Mouse (Mus musculus) cerebellum, postnatal 14 days (tissue): ENCODE results near the gene Sult2b1.

Experiments
- DNase-seq, 2 experiments: peaks; one replicate each; pipeline ENCODE4 v3.0.0; 2021; ENCODE audit warnings: mixed read lengths in 2 of 2

Sult2b1 gene

DNA sequence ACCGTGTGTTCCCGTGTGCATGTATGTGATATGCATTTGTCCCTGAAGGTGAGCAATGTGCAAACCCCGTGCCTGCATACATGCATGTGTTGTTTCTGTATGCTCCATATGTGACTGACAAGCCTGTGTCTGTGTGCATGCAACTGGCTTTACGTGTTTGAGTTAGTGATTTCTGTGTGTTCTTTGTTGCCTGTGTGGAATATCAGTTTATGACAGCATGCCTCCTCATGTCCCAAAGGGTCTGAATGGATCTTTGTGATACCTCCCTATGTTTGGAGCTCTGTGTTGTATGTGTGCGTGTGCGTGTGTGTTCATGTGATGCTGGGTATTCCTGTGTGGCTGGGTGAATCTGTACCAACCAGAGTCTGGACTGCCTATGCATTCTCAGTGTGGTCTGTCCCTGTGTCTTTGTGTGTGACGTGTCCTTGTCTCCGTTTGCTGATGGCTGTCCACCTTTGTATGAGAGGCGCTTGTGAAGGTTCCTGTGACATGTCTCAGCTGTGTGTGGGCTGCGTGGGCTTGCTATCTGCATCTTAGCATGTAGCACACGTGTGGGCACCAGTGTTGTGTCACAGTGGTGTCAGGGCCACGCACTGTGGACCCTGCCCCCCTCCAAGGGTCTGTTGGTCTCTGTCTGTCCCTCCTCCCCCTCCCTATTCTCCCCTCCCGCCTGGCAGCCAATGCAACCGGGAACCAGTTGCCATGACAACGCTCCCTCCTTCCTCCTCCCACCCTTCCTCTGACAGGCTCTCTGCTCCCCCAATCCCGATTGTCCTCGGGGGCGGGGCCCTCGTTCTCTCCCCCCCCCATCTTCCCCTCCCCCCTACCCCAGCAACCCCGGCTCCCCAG is at the start of gene Sult2b1:
Gene Sult2b1, minus strand, starts transcription at position 146 of the 849 bp plus-strand sequence.
- DNase-seq: peak; percentile 96 to 98

DNA sequence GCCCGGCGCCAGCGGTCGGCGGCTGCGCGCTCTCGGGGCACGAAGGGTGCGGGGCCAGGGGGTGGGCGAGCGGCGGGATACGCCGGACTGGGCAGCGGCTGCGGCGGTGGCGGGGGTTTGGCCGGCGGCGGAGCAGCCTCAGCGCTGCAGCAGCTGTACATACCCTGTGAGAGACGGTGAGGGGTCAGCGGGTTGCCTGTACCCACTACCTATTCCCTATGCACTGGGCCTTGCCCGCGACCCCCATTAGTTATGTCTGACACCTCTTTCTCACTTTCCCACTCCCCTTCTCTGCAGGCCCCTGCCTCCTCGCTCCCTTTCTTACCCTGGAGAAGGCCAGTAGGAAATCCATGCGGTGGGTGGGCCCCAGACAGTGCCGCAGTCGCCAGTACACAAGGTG is 49.5 kb upstream of the Sult2b1 start:
- DNase-seq: no peak

DNA sequence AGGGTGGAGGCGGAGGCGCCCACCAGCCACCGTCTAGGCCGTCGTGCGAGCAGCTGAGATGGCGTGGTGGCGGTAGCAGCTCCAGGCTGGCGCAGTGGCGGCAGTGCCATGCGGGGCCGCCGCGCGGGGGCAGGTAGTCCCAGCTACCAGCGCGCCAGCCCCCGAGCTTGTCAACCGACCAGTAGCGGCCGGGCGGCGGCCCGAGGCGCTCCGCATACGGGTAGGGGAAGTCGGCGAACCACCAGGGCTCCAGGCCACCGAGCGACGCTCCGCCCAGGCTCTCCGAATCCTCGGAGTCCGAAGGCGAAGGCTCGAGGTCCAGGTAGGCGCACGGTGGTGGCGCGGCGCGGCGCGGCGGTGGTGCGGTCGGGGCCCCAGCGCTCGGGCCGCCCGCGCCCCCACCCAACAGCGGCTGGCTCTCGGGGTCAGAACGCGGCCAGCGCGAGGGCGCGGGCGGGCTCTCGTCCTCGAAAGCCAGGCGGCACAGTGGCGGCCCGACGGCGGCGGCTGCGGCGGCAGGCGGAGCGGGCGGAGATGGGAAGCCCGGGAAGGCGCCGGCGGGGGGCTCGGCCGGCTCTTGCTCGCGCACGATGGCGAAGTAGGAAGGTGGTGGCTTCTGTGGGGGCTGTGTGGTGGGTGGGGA is 48.8 kb upstream of the Sult2b1 start:
- DNase-seq: no peak

DNA sequence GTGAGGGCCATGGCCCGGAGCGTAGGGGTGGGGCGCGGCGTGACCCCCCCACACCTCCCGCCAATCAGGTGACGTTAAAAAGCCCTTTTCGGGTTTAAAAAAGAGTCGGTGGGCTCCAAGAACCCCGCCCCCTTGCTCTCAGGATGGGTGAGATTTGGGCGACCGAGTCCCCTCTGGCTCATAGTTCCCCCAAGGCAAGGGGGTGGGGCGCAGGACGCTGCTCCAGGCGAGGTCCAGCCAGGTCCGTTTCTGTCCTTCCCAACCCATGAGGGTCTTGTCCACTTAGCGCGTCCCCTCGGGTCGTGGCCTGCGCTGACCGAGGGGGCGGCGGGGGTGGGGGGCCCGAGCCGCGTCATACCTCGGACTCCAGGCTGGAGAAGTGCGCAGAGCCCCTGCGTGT is 48.0 kb upstream of the Sult2b1 start:
- no peak for DNase-seq

DNA sequence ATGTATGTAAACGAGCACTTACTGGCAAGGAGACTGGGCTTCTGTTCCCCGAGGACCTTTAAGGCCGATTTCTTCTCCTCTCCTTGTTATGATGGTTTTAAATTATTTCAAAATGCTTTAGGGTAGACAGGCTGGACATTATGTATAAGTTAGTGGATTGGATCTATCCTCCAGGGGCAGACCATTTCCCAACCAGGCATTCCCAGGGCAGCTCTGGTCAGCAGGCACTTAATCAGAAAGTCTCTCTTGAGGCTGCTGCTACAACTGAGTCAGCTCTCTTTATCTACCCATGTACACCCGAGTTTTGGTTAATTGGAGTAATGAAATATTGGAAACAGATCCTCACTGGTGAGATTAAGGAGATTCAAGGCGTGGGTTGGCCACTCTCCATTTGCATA is 46.7 kb upstream of the Sult2b1 start:
- no peak for DNase-seq

DNA sequence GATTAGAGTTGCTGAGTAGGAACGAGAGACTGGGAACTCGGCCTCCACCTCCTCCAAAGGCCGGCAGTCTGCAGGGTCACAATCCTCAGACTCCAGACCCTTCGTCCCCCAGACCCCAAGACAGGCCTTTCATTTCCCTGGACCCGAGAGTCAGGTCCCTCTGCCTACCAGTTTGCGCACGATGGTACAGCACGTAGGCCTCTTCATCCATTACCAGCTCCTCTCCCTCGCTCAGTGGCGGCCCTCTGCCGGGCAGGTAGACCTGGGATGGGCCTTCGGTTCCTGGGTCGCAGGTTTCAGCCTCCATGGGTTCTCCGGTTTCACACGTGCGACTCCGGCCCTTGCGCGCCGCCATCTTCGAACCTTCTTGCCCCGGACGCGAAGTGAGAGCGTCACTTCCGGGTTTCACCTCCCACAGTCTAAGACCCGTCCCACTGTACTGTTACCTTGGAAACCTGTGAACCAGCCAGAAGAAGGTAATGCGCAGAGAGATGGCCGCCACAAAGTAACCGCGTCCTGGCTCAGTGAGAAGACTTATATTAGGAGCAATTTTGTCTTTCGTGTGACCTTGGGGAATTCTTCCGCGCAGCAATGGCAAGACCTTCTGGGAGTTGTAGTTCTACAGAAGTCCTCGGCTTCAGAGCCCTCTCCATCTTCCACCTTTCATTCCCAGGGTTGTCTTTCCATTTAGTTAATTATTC is 46.1 kb upstream of the Sult2b1 start, which contains the start of gene Grwd1:
Gene Grwd1, minus strand, starts transcription at position 518 of the 701 bp plus-strand sequence.
- DNase-seq: peak; percentile 86 to 89

DNA sequence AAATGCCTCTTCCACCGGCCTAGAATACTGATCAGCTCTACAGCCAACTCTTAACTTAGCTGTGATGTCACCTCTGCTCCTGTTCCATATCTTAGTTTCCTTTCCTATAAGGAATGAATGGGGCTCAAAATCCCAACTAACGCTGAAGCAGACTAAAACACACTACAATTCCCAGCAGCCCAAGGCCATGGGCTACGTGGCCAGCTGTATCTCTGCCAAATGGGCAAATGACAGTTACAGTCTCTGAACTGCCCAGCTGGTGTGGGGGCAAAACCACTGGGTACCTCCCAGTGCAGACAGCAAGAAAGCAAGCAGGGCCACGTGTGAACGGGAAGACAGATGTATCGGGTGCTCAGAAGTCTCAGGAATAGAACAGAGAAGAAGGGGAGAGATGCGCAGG is 42.2 kb upstream of the Sult2b1 start:
- peak; percentile 9 to 35 for DNase-seq

DNA sequence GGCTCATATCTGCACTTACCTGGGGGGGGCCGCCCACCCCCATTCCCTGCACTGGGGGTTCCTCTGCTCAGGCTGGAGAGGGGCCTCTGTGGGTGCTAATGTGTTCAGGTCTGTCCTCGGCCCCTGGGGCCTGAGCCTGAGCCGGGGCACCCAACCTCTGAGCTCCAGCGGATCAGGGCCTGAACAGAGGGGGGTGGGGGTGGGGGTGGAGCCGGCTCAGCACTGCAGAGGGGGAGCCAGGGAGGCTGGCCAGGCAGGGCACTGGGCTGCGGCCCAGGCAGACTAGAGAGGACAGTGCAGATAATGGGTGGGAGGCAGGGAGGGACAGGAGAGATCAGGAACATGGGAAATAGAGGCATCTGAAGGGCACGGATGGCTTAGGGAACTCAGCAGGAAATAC is 40.1 kb upstream of the Sult2b1 start, which contains the start of gene Kcnj14:
Gene Kcnj14, minus strand, starts transcription at position 185 of the 400 bp plus-strand sequence.
- DNase-seq: no peak

DNA sequence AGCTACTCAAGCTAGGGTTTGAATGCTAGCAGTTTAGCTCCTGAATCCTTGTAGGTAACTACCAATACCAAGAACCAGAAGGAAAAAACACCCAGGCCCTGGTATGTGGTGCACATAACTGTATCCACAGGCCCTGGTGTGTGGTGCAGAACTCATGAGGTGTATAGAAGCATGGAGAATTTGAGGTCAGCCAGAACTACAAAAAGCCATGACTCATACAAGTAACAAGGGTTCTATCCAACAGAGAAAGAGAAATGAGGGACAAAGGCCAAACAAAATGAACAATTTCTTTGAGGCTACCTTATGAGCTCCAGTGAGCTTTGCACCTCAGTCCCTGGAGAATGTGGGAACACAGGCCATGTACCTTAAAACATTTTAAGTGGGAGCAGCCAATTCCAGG is 36.4 kb upstream of the Sult2b1 start:
- no peak for DNase-seq

DNA sequence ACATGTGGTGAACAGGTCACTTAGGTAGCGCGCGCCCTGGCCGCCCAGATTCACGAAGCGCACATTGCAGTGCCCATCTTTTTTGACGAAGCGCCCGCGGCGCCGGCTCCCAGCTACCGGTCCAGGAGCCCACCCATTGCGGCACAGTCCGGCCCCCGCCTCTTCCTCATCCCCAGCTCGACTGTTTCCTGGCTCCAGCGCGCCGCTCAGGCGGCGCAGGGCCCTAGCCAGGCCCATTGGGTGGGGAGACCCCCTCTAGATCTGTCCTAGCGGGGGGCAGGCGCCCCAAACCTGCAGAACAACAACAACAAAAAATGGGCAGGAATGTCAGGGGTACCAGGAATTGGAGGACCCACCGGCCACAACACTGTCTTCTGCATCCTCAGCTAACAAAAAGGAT is 35.4 kb upstream of the Sult2b1 start:
- DNase-seq: no peak

DNA sequence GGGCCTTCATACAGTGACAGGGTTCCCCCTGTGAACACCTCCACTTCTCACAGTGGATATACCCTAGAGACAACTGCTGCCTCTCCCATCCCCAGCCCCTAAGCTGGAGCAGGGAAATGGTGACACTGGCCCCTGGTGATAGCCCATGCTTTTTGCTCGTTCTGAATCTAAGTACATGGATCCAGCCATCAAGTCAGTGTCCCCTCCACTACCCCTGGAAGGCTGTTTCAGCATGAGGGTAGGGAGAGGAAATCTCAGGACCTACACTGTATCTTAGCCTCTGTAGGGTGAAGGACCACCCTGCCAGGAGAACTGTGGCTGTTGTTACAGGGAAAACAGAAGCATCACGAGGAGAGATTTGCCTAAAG is 31.5 kb upstream of the Sult2b1 start:
- DNase-seq: peak in 1 of 2 experiments; percentile 5

DNA sequence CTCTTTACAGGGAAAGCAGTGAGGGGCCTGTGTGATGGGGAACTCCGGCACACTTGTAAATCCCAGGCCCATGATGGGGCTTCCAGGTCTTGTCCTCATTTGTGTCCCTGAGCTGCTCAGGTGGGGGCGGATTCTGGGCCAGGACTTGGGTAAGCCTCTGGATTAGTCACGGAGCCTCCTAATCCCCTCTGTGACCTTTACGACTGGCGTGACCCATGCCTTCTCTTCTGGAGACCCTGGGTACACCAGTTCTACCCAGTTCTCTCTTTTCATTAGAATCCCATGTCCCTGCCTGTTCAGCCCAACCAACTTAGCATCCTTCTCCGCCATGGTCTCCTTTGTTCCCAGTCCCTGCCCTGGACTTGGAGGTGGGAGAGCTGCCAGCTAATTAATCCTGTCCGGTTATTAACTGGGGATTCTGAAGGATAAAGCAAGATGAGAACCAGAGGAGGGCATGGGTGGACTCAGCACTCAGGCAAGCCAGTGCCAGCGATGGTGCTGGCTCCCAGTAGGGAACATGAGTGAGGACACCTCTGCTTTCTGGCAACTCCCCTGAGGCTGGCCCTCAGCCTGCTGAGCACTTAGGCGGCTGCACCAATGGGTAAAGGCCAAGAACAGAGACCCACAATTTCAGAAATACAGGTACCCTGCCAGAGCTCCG is 31.0 kb upstream of the Sult2b1 start:
- DNase-seq: peak; percentile 32 to 45

DNA sequence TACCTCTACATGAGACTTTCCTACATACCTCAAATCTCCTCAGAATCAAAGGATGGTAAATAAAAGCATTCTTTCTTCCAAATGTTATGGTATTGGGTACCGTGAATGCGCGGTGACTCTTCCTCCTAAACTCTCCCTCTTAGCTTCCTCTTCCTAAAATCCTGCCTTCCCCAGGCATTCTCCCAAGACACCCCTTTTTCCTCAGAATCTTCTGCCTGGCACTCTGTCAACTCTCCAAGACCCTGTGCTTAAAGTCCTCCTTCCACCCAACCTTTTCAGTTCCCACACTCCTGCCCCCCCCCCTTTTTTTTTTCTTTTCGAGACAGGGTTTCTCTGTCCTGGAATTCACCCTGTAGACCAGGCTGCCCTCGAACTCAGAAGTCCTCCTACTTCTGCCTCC is 30.4 kb upstream of the Sult2b1 start:
- DNase-seq: peak; percentile 43 to 55

DNA sequence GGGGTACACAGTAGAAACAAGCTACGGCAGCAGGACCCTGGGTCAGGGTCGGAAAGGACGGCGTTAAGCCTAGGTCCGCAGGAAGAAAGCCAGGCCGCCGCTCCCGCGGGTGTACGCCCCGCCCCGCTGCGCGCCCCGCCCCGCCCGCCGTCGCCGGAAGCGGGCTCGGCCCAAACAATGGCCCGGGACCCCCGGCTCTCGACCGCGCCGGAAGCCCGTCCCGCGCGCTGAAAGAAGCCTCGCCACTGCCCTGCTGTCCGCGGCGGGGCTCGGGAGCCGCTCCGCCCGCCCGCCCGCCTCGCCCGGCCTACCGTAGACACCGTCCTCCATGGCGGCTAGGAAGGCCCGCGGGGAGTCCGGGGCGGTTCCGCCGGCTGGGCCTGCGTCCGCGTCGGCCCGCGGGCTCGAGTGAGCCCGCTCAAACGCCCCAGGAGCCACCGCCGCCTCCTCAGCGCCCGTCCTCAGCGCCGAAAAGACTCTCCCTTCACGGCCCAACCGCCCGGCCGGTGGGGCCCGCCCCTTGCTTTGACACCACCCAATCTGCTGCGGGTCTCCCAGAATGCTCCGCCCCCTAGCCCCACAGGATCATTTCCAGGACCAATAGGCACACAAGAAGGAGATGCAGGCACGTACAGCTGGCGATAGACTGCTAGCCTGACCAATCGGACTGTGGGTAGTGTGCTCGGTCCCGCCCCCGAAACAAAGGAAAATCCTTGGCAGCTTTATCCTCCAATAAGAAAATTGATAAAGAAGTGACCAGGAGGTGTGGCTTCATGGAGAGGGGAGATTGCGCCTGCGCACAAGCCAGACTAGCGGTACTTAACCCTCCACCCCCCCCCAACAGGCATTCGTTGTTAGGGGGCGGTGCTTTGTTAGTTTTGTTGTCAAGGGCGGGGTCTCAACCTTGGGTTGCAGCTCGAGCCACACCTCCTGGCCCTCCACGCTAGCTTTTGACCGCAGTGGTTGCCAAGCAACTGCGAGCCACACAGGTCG is 29.6 kb upstream of the Sult2b1 start, which contains the start of gene Cyth2:
Gene Cyth2, minus strand, starts transcription at position 795 of the 993 bp plus-strand sequence.
- DNase-seq: peak; percentile 99 to 100

DNA sequence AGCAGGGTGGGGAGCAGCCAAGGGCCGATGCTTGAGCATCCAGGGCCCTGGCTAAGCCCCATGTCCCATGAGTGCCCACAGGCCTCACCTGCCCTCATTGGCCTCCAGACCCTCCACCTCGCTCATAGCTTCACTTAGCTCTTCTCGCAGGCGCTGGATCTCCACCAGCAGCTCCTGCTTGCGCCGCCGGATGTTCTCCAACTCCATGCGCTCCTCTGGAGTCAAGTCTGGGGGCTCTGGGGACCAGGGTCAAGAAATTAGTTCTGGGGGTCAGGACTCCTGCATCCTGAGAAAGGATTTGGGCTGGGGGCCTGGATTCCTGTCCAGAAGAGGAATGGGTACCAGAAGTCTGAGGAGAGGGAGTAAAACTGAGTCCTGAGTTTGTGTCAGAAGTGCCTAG is 28.5 kb upstream of the Sult2b1 start:
- peak; percentile 19 to 26 for DNase-seq

DNA sequence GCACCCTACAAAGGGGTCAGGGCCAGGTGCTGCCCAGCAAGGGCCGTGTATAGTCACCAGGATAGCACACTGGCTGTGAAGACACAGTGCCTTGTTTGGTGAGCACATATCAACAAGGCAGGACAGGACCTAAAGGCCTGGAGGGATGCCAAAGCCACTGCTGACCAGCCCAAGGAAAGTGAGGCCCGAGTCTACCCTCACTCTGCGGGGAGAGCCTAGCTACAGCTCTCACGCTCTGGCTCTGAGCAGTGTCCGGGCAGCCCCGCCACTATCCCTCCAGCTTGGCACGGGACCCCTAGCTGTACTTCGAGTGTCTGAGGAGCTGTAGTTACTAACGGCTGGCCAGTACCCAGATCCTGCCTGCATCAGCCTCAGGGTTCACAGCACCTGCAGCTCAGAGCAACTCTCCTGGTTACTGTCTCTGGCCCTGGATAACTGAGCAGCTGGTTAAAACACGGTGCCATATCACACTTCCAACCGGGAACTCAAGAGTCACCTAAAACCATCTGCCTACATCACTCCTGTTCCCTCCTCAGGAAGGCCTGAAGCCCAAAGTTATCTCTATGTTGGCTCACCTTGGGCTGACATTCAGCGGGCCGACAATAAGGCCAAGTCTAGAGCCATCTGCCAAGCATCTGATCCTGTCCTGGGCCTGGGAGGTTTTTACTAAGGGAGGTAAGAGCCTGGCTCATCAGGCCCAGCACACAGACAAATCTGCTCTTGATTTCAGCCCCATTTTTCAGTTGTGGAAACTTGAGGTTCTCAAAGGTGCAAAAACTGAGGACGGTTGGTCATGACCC is 25.0 kb upstream of the Sult2b1 start:
- DNase-seq: peak; percentile 51 to 59

DNA sequence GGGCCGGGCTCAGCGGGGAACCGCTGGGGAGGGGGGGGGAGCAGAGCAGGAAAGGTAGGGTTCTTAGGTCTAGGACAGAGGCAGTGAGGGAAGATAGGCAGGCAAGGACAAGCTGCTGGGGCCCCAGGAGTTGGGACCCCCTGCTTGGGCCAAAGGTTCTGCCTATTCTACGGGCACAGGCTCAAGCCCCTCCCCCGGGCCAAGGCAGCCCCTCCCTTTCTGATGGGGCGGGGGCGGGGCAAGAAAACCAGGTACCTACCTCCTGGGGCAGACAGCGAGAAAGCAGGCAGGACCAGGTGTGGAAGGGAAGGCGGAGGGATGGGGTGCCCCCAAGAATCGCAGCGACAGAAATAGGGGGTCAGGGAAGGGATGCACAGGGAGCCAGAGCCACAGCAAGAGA is 24.0 kb upstream of the Sult2b1 start:
- peak; percentile 30 to 38 for DNase-seq

DNA sequence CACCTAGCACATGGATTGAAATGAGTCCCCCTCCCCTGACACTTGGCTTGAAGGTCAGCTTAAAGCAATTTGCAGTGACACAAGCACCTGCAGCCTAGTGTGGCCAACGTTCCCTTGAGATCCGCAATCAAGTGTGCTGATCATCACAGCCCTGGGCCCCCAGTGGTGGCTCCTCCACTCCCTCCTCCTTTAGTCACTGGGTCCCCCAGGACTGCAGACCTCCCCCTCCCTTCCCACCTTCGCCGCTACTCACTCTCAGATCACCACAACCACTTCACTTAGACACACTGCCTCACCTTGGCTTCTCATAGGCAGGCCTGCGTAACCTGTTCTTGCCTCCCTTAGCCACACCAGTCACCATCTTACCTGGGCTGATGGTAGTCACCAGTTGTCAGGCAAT is 21.5 kb upstream of the Sult2b1 start:
- DNase-seq: peak; percentile 10 to 15

DNA sequence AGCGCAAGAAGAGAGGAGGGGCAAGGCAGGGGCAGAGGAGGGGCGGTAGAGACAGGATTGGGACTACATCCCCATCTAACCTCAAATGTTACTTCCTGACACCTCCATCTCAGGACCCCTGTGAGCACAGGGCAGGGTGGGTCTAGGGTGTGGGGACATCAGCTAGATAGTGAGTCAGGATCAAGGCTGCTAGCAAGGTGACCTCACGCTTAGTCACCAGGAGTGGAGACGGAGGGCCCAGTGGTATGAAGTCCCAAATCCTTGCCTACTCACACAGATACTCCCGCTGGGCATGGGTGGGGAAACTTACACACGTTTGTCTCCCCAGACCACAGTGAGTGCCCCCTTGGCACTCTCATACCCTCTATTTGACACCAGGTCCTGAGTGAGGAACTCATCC is 18.1 kb upstream of the Sult2b1 start:
- DNase-seq: no peak

DNA sequence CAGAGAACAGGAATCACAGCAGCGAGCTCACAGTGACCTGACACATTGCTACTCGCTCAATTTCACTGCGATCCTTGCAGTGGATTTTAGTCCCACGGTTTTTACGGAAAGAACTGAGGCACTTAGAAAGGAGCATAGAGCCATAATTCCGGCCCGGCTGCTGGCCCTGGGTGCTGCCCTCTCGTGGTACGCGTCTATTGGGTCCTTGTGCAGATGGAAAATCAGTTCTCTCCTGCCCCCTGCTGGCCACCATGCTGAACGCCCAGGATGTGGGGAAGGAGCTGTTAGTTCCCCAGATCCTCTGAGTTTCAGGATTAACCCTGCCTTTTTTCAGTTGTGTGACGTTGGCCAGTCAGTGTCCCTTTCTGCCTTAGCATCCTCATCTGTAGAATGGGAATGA is 16.9 kb upstream of the Sult2b1 start:
- peak; percentile 96 to 98 for DNase-seq
